Mouse (Mus musculus): ENCODE measurements at regions not wholly inside any gene's neighbourhood (a gene's known extent, or its start where the extent isn't known, plus 50 kb on each side); places are given as distances from the start of the nearest gene placed in this dataset.

- TF ChIP-seq CTCF (IDR thresholded peaks at IDR 0.05; ENCODE audit: extremely low read depth, insufficient read length, insufficient replicate concordance, low read depth, low read length) (no peak), POLR2A (IDR thresholded peaks at IDR 0.05; ENCODE audit: low read depth, low read length) (no peak)
Measured at GRCm38 (mm10) chr15:90341261-90341660, 117.2 kb downstream of the Alg10b start.
